In the genomic region with DNA sequence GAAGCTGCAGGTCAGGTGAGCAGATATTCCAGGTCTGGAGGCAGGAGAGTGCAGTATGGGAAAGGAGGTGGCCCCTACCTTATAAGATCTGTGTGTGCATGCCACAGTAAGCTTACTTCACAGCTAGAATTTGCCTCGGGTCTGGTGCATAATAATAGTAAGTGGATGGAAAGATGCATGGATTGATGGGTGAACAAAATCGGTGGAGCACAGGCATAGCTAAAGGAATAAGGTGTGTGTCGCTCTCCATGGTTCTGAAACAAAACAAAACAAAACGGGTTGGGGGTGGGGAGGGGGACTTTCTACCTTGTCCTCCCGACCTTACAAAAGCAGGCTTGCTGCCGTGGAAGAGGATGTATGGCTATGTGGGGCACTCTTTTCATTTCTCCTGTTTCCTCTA, we compare ENCODE assay signal across 18 mouse cellular contexts. TPM values are rescaled to one million over a fixed set of nuclear protein-coding genes. Genes with fewer than 3 reads are reported as not detected.
DNase-seq lines count a peak whose midpoint lies in the region; ATAC-seq lines count a peak whose summit lies in the region.
"Had no signal": no experiment of that assay in that cellular context is flagged by ENCODE, and none has a peak within 500 bp of the region (broad histone marks: within the 10 kb centered on the region; RNA-seq: fewer than 3 reads in every experiment).

No protein-coding gene starts in this region.

- no peak overlapping the region for H3K27ac ChIP-seq in kidney, embryonic 14.5 days (ENCODE audit: low read depth, low read length)
- H3K27ac ChIP-seq: liver, embryonic 12.5 days; neural tube, embryonic 13.5 days had no signal

- intact Hi-C loops in heart, postnatal 36 days (cut with DNase I), result no loop called here
- intact Hi-C loops in gastrocnemius, postnatal 14 days (cut with DNase I; ENCODE audit: low total_unique reads), result no loop called here

- H3K36me3 ChIP-seq in kidney, embryonic 14.5 days (ENCODE audit: control insufficient read depth, insufficient read depth, low read length), result no peaks in the 10 kb centered on the region
- H3K36me3 ChIP-seq: liver, embryonic 12.5 days; neural tube, embryonic 13.5 days had no signal

- no peak overlapping the region for H3K9ac ChIP-seq in kidney, embryonic 14.5 days (ENCODE audit: low read depth, low read length)
- H3K9ac ChIP-seq: liver, embryonic 12.5 days; neural tube, embryonic 13.5 days had no signal

- H3K9me3 ChIP-seq in kidney, embryonic 14.5 days (ENCODE audit: control insufficient read depth, low read length), result no peaks in the 10 kb centered on the region
- H3K9me3 ChIP-seq: liver, embryonic 12.5 days; megakaryocyte, embryonic 14.5 days; neural tube, embryonic 13.5 days had no signal

- no peaks in the 10 kb centered on the region for H3K27me3 ChIP-seq in kidney, embryonic 14.5 days (ENCODE audit: control insufficient read depth, insufficient read depth, low read length)
- H3K27me3 ChIP-seq: liver, embryonic 12.5 days had no signal

- no peak overlapping the region for H3K4me3 ChIP-seq in kidney, embryonic 14.5 days (ENCODE audit: low read length)
- H3K4me3 ChIP-seq: liver, embryonic 12.5 days; megakaryocyte, embryonic 14.5 days; neural tube, embryonic 13.5 days had no signal

- WGBS in kidney, embryonic 14.5 days, result 5% methylated on average over 6 of the region's 6 CpGs

- DNase-seq in heart, adult 11 months, result peak; percentile 74
- no peak for DNase-seq in heart, postnatal 36 days
- peak; percentile 30 for DNase-seq in ES-CJ7 (ENCODE audit: low read depth, low spot score)
- peak; percentile 10 for DNase-seq in c-Kit-positive CD71-positive TER-119-negative erythroid progenitor cells, embryonic 14.5 days (ENCODE audit: low read depth)
- DNase-seq in forelimb bud, embryonic 11.5 days (ENCODE audit: low read depth, low spot score), result peak; percentile 54
- no peak for DNase-seq in gastrocnemius, postnatal 14 days
- DNase-seq in heart, postnatal 4 days, result no peak
- DNase-seq: adrenal gland, postnatal 10 days; cerebellum, postnatal 25 days; gastrocnemius, postnatal 10 days; thymus, postnatal 14 days had no signal

- no peak overlapping the region for H3K4me2 ChIP-seq in kidney, embryonic 14.5 days (replicated peaks; ENCODE audit: low read depth, low read length)
- H3K4me2 ChIP-seq: heart, embryonic 11.5 days; liver, embryonic 12.5 days; neural tube, embryonic 13.5 days had no signal

- H3K4me1 ChIP-seq in kidney, embryonic 14.5 days (ENCODE audit: control insufficient read depth, insufficient read depth, low read length), result no peaks in the 10 kb centered on the region
- H3K4me1 ChIP-seq: liver, embryonic 12.5 days; neural tube, embryonic 13.5 days had no signal

- ATAC-seq in kidney, embryonic 14.5 days (ENCODE audit: low FRiP score, low TSS enrichment), result no peak
- ATAC-seq: forebrain, embryonic 16.5 days; intestine, embryonic 16.5 days; liver, embryonic 12.5 days had no signal

RNA-seq across cellular contexts. Expression of gene Nlrc5, which starts 47.9 kb away (rescaled TPM):
- total RNA-seq in heart, postnatal 36 days (2021), result 1 to 10 TPM; 1.2 to 2.0 TPM
- under 1 TPM; 0.13 to 0.41 TPM for total RNA-seq in gastrocnemius, postnatal 14 days (2021)
- polyA plus RNA-seq in kidney, embryonic 14.5 days (2014; fragmentation: Nextera tagmentation; extraction: Ambion mirVana), result 0.10 and 0.70 TPM in 2 replicates
- under 1 TPM; 0.72 to 0.76 TPM for total RNA-seq in heart, postnatal 4 days (2021)
- polyA plus RNA-seq: heart, embryonic 11.5 days had no signal

RNA-seq across cellular contexts. Expression of gene Cpne2, which starts 50.7 kb away (rescaled TPM):
- 1 to 10 TPM; 3.6 to 4.2 TPM for total RNA-seq in heart, postnatal 36 days (2021)
- total RNA-seq in gastrocnemius, postnatal 14 days (2021), result 10 to 100 TPM; 13.4 to 20.7 TPM
- polyA plus RNA-seq in kidney, embryonic 14.5 days (2014; fragmentation: Nextera tagmentation; extraction: Ambion mirVana), result 13.2 and 13.6 TPM in 2 replicates
- 1 to 10 TPM; 7.0 to 9.6 TPM for total RNA-seq in heart, postnatal 4 days (2021)

Comparison
In these comparisons a context has a peak if more than half of its experiments do, and no peak if none do; other contexts are left out.
1. DNase-seq: peak in heart, adult 11 months (single experiment), ES-CJ7 (single experiment), c-Kit-positive CD71-positive TER-119-negative erythroid progenitor cells, embryonic 14.5 days (single experiment) and forelimb bud, embryonic 11.5 days (single experiment); none in heart, postnatal 36 days (0 of 2), gastrocnemius, postnatal 14 days (single experiment) and heart, postnatal 4 days (single experiment).